Mouse (Mus musculus): ENCODE data around the gene Vkorc1l1. TPM values are rescaled to one million over a fixed set of nuclear protein-coding genes. Genes with fewer than 3 reads are reported as not detected.
A peak's percentile ranks its signal among the peaks of the same experiment; 100 is the strongest.
"Not testable (repeated sequence)": the region's sequence is repeated elsewhere in the genome, so short reads cannot be mapped to it uniquely, and the experiment has no call there.

Gene Vkorc1l1
- polyA plus RNA-seq, 1 experiment: 19.5 TPM

- TF ChIP-seq CTCF (IDR thresholded peaks at IDR 0.05; ENCODE audit: insufficient read depth, low read length) (no peak), POLR2A (IDR thresholded peaks at IDR 0.05; ENCODE audit: borderline replicate concordance, extremely low read depth, low read depth, low read length) (peak; percentile 42; the same call in 1 of the 2 replicates)
- Histone ChIP-seq H3K4me1 (ENCODE audit: control insufficient read depth, insufficient read depth, low read length) (peaks cover 4% of the 10 kb centered on the region), H3K4me3 (replicated peaks; ENCODE audit: extremely low read depth, low read depth, low read length) (peak overlapping the region; percentile 71)
- no peak for DNase-seq
- 2% methylated on average over 9 of the region's 9 CpGs for WGBS
These were observed 855 bp upstream of the Vkorc1l1 start for GRCm38 (mm10) chr5:129940736-129941494.

- peak overlapping the region; percentile 77 for H3K4me3 ChIP-seq (replicated peaks; ENCODE audit: extremely low read depth, low read depth, low read length)
- peak; percentile 51 for DNase-seq
- not testable (repeated sequence) for H3K4me1 ChIP-seq (ENCODE audit: control insufficient read depth, insufficient read depth, low read length)
- 2% methylated on average over 46 of the region's 82 CpGs for whole genome bisulfite sequencing
These were observed 536 bp downstream of the Vkorc1l1 start for GRCm38 (mm10) chr5:129942073-129942939.

- no peak for TF ChIP-seq POLR2A (IDR thresholded peaks at IDR 0.05; ENCODE audit: borderline replicate concordance, extremely low read depth, low read depth, low read length)
- no peak for TF ChIP-seq CTCF (IDR thresholded peaks at IDR 0.05; ENCODE audit: insufficient read depth, low read length)
- WGBS: 72% methylated on average over 1 of the region's 1 CpGs
- no peak for DNase-seq
- no peak overlapping the region for H3K4me3 ChIP-seq (replicated peaks; ENCODE audit: extremely low read depth, low read depth, low read length)
- peaks cover 7% of the 10 kb centered on the region for H3K4me1 ChIP-seq (ENCODE audit: control insufficient read depth, insufficient read depth, low read length)
These were observed 1.6 kb downstream of the Vkorc1l1 start for GRCm38 (mm10) chr5:129943402-129943801.

- no peak for TF ChIP-seq POLR2A (IDR thresholded peaks at IDR 0.05; ENCODE audit: borderline replicate concordance, extremely low read depth, low read depth, low read length)
- no peak for TF ChIP-seq CTCF (IDR thresholded peaks at IDR 0.05; ENCODE audit: insufficient read depth, low read length)
- 70% methylated on average over 2 of the region's 2 CpGs for WGBS
- peaks cover 6% of the 10 kb centered on the region for H3K4me1 ChIP-seq (ENCODE audit: control insufficient read depth, insufficient read depth, low read length)
- no peak for DNase-seq
- H3K4me3 ChIP-seq (replicated peaks; ENCODE audit: extremely low read depth, low read depth, low read length): no peak overlapping the region
These were observed 5.8 kb downstream of the Vkorc1l1 start for GRCm38 (mm10) chr5:129947528-129948033.

GRCm38 (mm10) chr5:129952143-129952542 lies 10.4 kb downstream of the Vkorc1l1 start:
- Histone ChIP-seq H3K4me1 (ENCODE audit: control insufficient read depth, insufficient read depth, low read length) (peaks cover 3% of the 10 kb centered on the region), H3K4me3 (replicated peaks; ENCODE audit: extremely low read depth, low read depth, low read length) (no peak overlapping the region)
- WGBS: 92% methylated on average over 4 of the region's 4 CpGs
- DNase-seq: no peak
- TF ChIP-seq CTCF (IDR thresholded peaks at IDR 0.05; ENCODE audit: insufficient read depth, low read length) (no peak), POLR2A (IDR thresholded peaks at IDR 0.05; ENCODE audit: borderline replicate concordance, extremely low read depth, low read depth, low read length) (no peak)

- Histone ChIP-seq H3K4me1 (ENCODE audit: control insufficient read depth, insufficient read depth, low read length) (no peaks in the 10 kb centered on the region), H3K4me3 (replicated peaks; ENCODE audit: extremely low read depth, low read depth, low read length) (no peak overlapping the region)
- no peak for DNase-seq
- TF ChIP-seq CTCF (IDR thresholded peaks at IDR 0.05; ENCODE audit: insufficient read depth, low read length): no peak
- no peak for TF ChIP-seq POLR2A (IDR thresholded peaks at IDR 0.05; ENCODE audit: borderline replicate concordance, extremely low read depth, low read depth, low read length)
- WGBS: 75% methylated on average over 5 of the region's 5 CpGs
These were observed 12.9 kb downstream of the Vkorc1l1 start for GRCm38 (mm10) chr5:129954473-129955254.

- WGBS: 62% methylated on average over 6 of the region's 6 CpGs
- DNase-seq: no peak
- Histone ChIP-seq H3K4me1 (ENCODE audit: control insufficient read depth, insufficient read depth, low read length) (no peaks in the 10 kb centered on the region), H3K4me3 (replicated peaks; ENCODE audit: extremely low read depth, low read depth, low read length) (no peak overlapping the region)
- TF ChIP-seq CTCF (IDR thresholded peaks at IDR 0.05; ENCODE audit: insufficient read depth, low read length) (no peak), POLR2A (IDR thresholded peaks at IDR 0.05; ENCODE audit: borderline replicate concordance, extremely low read depth, low read depth, low read length) (no peak)
These were observed 14.0 kb downstream of the Vkorc1l1 start for GRCm38 (mm10) chr5:129955792-129956191.

- WGBS: 51% methylated on average over 4 of the region's 4 CpGs
- no peak overlapping the region for H3K4me3 ChIP-seq (replicated peaks; ENCODE audit: extremely low read depth, low read depth, low read length)
- no peak for DNase-seq
- TF ChIP-seq CTCF (IDR thresholded peaks at IDR 0.05; ENCODE audit: insufficient read depth, low read length) (no peak), POLR2A (IDR thresholded peaks at IDR 0.05; ENCODE audit: borderline replicate concordance, extremely low read depth, low read depth, low read length) (no peak)
- no peaks in the 10 kb centered on the region for H3K4me1 ChIP-seq (ENCODE audit: control insufficient read depth, insufficient read depth, low read length)
These were observed 21.5 kb downstream of the Vkorc1l1 start for GRCm38 (mm10) chr5:129963224-129963623.

- no peak for TF ChIP-seq CTCF (IDR thresholded peaks at IDR 0.05; ENCODE audit: insufficient read depth, low read length)
- TF ChIP-seq POLR2A (IDR thresholded peaks at IDR 0.05; ENCODE audit: borderline replicate concordance, extremely low read depth, low read depth, low read length): no peak
- H3K4me3 ChIP-seq (replicated peaks; ENCODE audit: extremely low read depth, low read depth, low read length): no peak overlapping the region
- H3K4me1 ChIP-seq (ENCODE audit: control insufficient read depth, insufficient read depth, low read length): no peaks in the 10 kb centered on the region
- no peak for DNase-seq
- whole genome bisulfite sequencing: 86% methylated on average over 3 of the region's 3 CpGs
These were observed 24.7 kb downstream of the Vkorc1l1 start for GRCm38 (mm10) chr5:129966448-129966847.

Measured in lung, adult 2 months (tissue).